Mouse (Mus musculus) CD8-positive naive resting alpha-beta T cell, adult 2 months (primary cell): ENCODE measurements around the gene Sf3a3.

Experiments used
- DNase-seq, 2 experiments: peaks; one replicate each; pipeline ENCODE4 v3.0.0; 2022; ENCODE audit warnings: low read depth in 2 of 2, low spot score in 2 of 2

The Sf3a3 gene

GRCm38 (mm10) chr4:124714545-124715481 lies at the start of gene Sf3a3:
TSS of gene Sf3a3 (plus strand) at chr4:124714776.
- DNase-seq: peak; percentile 96 to 97

- no peak for DNase-seq
Observed at GRCm38 (mm10) chr4:124667476-124668033, 47.0 kb upstream of the Sf3a3 start.

- no peak for DNase-seq
Observed at GRCm38 (mm10) chr4:124668078-124668477, 46.5 kb upstream of the Sf3a3 start.

GRCm38 (mm10) chr4:124670232-124670631 lies 44.3 kb upstream of the Sf3a3 start:
- DNase-seq: no peak

- no peak for DNase-seq
Observed at GRCm38 (mm10) chr4:124671583-124671982, 43.0 kb upstream of the Sf3a3 start.

GRCm38 (mm10) chr4:124672347-124673320 lies 41.9 kb upstream of the Sf3a3 start:
- no peak for DNase-seq

GRCm38 (mm10) chr4:124674334-124675032 lies 40.1 kb upstream of the Sf3a3 start:
- DNase-seq: no peak

- peak in 1 of 2 experiments; percentile 15 for DNase-seq
Observed at GRCm38 (mm10) chr4:124675037-124675436, 39.5 kb upstream of the Sf3a3 start.

- DNase-seq: no peak
Observed at GRCm38 (mm10) chr4:124675958-124676357, 38.6 kb upstream of the Sf3a3 start.

- no peak for DNase-seq
Observed at GRCm38 (mm10) chr4:124682270-124682669, 32.3 kb upstream of the Sf3a3 start.

GRCm38 (mm10) chr4:124683474-124683873 lies 31.1 kb upstream of the Sf3a3 start:
- no peak for DNase-seq

- DNase-seq: no peak
Observed at GRCm38 (mm10) chr4:124685004-124685403, 29.6 kb upstream of the Sf3a3 start.

- DNase-seq: no peak
Observed at GRCm38 (mm10) chr4:124685453-124685852, 29.1 kb upstream of the Sf3a3 start.

- no peak for DNase-seq
Observed at GRCm38 (mm10) chr4:124685897-124686402, 28.6 kb upstream of the Sf3a3 start.

- DNase-seq: no peak
Observed at GRCm38 (mm10) chr4:124691455-124691854, 23.1 kb upstream of the Sf3a3 start.

GRCm38 (mm10) chr4:124692416-124692861 lies 22.1 kb upstream of the Sf3a3 start:
- DNase-seq: no peak

GRCm38 (mm10) chr4:124693135-124693894 lies 21.3 kb upstream of the Sf3a3 start, which contains the start of gene Utp11:
TSS of gene Utp11 (minus strand) at chr4:124693600.
- peak; percentile 77 to 80 for DNase-seq

GRCm38 (mm10) chr4:124694572-124694971 lies 20.0 kb upstream of the Sf3a3 start:
- DNase-seq: no peak

GRCm38 (mm10) chr4:124695786-124696516 lies 18.6 kb upstream of the Sf3a3 start:
- DNase-seq: no peak
